Mouse (Mus musculus) brain, embryonic 14.5 days (tissue): ENCODE measurements around the gene Cd96.

Experiments
- CTCF ChIP-seq: fragments of 200-500 bp; IDR thresholded peaks from 2 replicates; pipeline ENCODE4 v1.5.1; 2012; ENCODE audit warnings: inconsistent platforms, mild to moderate bottlenecking, moderate library complexity, borderline replicate concordance; ENCODE audit not compliant: insufficient read depth, insufficient read length; ENCODE audit errors: extremely low read depth
- POLR2A ChIP-seq: fragments of 200-500 bp; IDR thresholded peaks from 2 replicates; pipeline ENCODE4 v1.6.1; 2012; ENCODE audit warnings: mild to moderate bottlenecking, inconsistent platforms, borderline replicate concordance; ENCODE audit not compliant: poor library complexity, insufficient read depth, insufficient read length, severe bottlenecking; ENCODE audit errors: extremely low read depth

GRCm38 (mm10) chr16:46019359-46019758 is 100.7 kb downstream of the Cd96 start:
- TF ChIP-seq CTCF = no peak
- no peak for TF ChIP-seq POLR2A
